Mouse (Mus musculus): ENCODE measurements around the gene Tbc1d17.

DNA sequence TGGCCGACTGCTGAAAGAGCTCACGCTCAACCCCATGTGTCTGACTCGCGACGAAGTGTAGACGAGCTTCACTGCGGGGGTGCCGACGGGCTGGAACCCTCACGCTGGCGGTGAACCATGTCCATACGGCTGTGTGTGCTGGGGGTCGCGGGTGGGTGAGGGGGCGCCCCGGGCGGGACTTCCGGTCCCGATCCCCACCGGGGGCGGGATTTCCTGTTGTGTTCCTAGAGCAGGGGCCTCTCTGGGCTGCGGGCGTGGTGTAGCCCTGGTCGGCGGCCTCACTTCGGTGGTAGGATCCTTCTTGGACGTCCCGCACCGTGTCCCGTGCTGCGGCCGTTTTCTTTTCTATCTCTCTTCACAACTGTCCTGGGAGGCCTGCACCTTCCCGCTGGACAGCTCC lies 1.3 kb upstream of the Tbc1d17 start:
- TF ChIP-seq CTCF (IDR thresholded peaks at IDR 0.05; ENCODE audit: borderline replicate concordance, insufficient read depth, low read length) (no peak), POLR2A (IDR thresholded peaks at IDR 0.05; ENCODE audit: low read depth, low read length) (peak; percentile 53; the same call in 1 of the 2 replicates)

Data from embryonic fibroblast, embryonic 13.5 days (primary cell).